Mouse (Mus musculus): Measurements from ENCODE around the gene Tmc3.

Tmc3 gene

GRCm38 (mm10) chr7:83598997-83599912, 14.5 kb downstream of the Tmc3 start:
- DNase-seq (ENCODE audit: low spot score): no peak

- DNase-seq (ENCODE audit: low spot score): no peak
Observed at GRCm38 (mm10) chr7:83599913-83600286, 15.2 kb downstream of the Tmc3 start.

DNA sequence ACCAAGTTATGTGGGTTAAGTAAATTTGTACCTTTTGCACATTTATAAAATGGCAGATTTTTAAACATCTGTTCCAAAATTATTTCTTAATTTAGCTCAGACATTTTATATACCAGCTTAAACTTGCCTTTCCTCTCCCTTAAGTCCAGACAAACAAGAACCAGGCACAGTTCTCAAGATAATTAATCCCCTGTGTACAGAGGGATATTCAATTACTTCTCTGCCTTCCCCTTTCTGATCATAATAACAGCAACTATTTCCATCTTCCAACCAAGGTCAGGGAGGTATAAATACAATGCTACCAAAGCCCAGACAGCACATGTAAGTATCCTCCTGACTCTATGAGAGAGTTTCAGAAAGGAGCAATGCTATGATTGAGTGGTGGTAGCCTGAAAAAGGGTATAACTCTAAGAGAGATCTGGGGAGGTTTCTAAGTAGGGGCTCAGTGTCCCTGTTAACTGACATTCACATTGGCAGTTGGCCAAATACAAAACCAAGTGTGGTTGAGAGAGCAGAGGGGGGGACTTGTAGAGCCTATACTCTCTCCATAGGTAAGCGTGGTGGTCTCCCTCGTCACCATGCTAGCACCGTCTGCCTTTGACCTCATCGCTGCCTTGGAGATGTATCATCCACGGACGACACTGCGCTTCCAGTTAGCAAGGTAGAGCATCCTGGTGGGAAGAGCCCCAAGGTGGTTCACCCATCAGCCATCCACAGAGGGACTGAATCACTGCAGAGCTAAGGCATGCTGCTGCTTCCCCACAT, 19.6 kb downstream of the Tmc3 start:
- no peak for DNase-seq (ENCODE audit: low spot score)

DNA sequence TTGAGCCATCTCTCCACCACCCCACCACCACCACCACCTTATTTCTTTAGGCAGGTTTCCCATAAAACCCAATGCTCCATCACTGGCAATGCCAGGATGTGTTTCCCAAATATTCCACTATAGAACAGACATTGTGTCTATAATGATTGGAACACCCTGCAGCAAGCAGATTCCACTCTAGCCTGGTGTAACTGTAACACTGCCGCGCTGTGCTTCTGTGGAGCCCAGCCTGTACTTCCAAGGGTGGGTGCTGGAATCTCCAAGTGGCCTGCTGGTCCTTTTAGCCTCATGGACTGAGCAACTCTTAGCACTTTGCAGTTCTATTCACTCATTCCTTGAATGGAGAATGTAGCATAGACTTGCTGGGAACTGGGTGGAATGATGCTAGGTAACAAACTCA, 22.1 kb downstream of the Tmc3 start:
- no peak for DNase-seq (ENCODE audit: low spot score)

GRCm38 (mm10) chr7:83609891-83610290, 25.2 kb downstream of the Tmc3 start:
- DNase-seq (ENCODE audit: low spot score): no peak

DNA sequence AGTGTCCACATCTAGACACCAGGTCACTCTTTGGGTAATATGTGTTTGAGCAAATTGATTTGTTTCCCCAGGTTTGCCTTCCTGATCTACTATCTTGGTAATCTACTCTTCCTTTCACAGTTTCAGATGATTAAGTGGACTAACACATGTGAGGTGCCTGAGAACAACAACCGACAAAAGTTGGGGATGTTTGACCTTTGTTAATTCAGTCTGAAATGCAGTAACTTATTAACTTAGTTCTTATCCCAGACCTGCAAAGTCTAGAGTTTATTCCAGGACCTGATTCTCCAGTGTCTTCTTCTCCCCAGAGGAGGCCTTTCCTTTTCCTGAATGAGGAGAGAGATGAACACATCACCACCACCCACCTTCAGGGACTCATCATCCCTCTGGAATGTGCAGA, 27.2 kb downstream of the Tmc3 start:
- DNase-seq (ENCODE audit: low spot score): no peak

DNA sequence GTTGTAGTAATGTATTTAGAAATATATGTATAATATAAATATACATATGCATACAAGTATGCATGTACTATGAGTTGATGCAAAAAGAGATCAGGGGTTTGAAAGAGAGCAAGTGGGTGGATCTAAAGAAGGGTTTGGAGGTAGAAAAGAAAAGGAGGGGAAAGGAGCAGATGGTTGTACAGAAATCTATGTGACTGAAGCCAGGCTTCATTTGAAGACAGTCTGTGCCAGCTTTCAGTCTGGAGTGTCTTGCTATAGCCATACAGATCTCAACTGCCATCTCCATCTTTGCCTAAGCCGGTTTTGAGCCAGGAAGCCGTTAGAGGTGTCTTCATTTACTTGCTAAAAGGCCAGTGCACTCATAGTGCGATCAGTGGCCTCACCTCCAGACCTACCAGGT, 30.5 kb downstream of the Tmc3 start:
- no peak for DNase-seq (ENCODE audit: low spot score)

DNA sequence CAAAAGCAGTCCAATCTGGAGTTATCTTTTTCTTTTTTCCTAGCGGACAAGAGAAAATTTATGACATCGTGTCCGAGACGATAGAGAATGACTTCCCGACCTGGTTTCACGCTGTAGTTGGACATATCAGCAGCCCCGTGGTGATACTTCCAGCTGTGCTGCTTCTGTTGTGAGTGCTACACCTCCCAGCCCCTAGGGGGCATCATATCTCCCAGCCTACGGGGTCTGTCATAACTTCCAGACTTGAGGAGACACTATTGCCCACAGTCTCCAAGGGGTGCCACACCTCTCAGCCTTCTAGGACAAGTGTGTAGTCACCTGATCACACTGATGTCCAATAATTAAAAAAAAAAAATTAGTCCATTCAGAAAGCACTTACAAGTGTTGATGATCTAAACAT, 31.1 kb downstream of the Tmc3 start:
- DNase-seq (ENCODE audit: low spot score): no peak

- DNase-seq (ENCODE audit: low spot score): no peak
Observed at GRCm38 (mm10) chr7:83616268-83616667, 31.5 kb downstream of the Tmc3 start.

DNA sequence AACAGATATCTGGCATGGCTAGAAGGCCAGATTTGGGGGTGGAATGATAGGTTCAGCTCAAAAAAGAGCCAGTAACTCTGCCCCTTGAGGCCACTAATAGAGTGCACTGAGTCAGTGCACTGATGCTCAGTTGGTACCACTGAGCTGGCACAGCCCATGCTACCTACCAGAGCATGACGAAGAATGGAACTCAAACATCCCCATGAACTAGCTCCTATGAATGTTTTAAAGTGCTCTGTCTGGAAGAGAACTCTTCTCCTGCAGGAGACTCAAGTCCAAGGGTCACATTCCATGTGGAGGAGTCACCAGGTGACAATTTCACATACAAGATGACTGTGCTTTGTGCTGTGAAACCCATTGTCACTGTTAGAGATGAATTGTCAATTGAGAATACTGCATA, 34.0 kb downstream of the Tmc3 start:
- no peak for DNase-seq (ENCODE audit: low spot score)

DNA sequence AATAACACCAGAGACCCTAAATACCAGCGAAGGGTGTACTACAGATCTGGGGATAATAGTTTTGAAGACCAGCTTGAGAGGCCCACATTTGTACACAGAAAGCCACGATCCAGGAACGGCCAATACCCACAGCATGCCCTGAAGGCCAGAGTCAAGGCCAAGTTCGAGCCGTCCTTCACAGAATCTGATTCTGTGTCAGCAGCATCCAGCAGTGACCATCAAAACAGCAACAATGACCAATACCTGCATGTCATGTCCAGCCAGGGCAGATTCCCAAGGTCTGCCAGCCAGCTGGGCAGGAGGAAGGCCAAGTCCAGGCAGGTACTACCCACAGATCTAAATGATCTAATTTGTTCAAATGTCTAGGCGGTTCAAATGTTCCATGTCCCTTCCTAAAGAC, 37.9 kb downstream of the Tmc3 start:
- DNase-seq (ENCODE audit: low spot score): no peak

- no peak for DNase-seq (ENCODE audit: low spot score)
Observed at GRCm38 (mm10) chr7:83624065-83624464, 39.3 kb downstream of the Tmc3 start.

DNA sequence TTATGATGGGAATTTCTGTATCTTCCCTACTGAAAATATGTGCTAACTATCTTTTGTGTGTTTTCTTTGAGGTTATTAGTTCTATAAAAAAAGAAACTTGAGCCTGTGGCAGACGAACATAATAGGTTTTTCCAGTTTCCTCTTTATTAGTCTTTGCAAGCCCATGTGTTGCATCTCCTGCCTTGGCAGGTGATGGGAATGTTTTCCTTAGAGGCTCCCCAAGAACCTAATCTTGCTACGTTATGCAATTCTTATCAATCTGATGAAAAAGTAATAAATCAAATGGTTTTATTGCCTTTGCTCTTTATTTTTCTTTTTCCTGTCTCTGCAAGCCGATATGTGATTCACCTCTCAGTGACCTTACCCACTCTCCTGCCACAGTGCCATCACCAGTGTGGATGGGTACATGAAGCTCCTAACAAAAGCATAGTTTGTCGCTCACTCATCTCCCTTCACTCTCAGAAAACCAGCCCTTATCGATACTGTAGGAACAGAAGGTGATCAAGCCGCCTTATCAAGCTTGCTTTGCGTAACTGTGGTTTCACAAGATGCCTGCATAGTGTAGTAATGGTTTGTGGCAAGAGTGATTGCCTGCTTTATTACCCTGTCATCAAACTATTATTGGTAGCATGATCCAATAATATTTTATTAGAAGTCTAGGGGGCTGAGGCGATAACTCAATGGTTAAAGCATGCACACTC, 42.0 kb downstream of the Tmc3 start:
- no peak for DNase-seq (ENCODE audit: low spot score)

DNA sequence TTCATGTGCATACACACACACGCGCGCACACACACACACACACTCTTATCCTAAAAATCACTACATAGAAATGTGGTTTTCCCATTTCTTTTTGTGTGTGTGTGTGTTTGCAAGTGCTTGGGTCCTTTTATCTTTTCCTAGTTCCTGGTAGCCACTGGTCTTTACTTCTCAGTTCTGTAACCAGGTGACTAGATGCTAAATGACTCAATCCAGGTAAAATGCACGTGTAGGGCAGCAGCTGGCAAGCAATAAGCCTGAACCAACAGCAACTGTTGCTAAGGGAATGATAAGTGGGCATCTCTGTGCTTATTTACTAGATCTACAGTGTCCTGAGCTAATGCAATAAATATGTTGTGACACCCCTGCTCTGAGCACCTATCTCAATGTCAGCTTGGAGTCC, 42.6 kb downstream of the Tmc3 start:
- no peak for DNase-seq (ENCODE audit: low spot score)

- peak; percentile 22 for DNase-seq (ENCODE audit: low spot score)
Observed at GRCm38 (mm10) chr7:83631073-83631827, 46.5 kb downstream of the Tmc3 start.

DNA sequence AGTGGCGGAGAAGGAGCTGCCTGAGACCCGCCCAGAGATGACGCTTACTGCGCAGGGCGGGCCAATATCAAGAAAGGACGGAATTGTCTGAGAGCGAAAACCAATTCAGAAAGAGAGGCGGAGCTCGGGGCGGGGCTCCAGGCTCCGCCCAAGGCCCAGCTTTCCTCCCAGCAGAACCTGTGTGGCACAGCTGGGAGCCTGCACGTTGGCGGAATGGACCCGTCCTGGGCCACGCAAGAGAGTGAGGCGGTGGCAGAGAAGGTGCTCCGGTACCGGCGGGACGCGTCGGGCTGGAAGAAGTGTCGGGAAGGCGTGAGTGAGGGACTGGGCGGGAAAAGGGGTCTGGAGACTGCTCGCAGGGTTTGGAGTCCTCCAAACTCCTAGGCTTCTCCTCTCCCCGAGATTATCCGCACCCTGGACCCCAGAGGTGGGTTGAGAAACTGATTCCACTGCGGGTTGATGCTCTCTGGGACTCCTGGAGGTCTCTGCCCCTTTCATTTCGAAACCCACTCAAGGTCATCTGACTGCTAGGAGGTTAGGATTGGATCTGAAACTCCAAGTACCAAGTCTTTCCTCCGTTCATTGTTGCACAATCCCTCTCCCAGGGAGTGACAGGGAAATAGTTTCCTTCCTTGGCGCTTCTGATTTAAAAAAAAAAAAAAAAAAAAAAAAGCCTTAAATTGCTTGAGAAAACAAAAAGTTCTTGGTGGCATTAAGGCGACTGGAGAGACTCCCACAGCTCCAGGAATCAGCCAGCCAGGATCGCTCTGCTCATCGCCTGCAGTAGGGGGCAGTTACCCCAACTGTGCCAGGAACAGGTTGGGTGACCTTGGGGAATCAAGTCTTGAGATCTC, 47.3 kb downstream of the Tmc3 start, which contains the start of gene Stard5:
Gene Stard5 (plus strand): TSS at position 132 of the 854 bp plus-strand sequence.
- peak; percentile 89 for DNase-seq (ENCODE audit: low spot score)

DNA sequence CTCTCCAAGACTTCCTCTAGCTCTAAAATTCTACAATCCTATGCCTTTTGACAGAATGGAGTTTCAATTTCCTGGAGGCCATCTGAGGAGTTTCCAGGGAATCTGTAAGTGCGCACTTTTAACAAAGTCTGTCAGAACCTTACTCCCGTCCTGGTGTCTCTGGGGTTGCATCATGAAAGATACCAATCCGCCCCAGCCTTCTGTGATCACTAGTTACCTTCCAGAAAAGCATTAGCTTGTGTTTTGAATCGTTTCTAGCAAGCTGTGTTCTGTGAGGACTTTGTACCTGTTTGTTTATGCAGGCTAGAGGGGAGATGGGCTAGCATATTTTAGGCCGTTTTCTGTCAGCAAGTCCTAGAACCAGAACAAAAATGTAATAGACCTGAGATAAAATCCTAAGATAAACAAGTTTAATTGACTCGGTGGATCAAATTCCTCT, 48.0 kb downstream of the Tmc3 start:
- no peak for DNase-seq (ENCODE audit: low spot score)

- DNase-seq (ENCODE audit: low spot score): no peak
Observed at GRCm38 (mm10) chr7:83633856-83634255, 49.1 kb downstream of the Tmc3 start.

DNA sequence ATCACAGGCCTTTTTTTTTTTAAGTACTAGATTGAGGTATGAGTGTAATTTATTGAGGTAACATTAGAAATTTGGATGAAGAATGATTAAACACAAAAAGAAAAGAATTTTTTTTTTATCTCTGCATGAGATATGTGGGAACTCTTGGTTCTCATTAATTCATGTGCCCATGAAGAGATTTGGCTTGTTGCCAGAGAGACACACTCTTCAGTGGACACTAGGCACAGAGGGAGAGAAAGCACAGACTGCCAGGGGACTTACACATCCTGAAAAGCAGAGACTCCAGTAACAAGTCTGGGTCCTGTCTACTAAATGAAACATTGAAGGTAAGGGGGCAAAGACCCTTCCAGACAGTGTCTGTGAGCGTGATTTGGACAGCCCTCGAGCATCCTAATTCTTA, 51.0 kb downstream of the Tmc3 start:
- no peak for DNase-seq (ENCODE audit: low spot score)

DNA sequence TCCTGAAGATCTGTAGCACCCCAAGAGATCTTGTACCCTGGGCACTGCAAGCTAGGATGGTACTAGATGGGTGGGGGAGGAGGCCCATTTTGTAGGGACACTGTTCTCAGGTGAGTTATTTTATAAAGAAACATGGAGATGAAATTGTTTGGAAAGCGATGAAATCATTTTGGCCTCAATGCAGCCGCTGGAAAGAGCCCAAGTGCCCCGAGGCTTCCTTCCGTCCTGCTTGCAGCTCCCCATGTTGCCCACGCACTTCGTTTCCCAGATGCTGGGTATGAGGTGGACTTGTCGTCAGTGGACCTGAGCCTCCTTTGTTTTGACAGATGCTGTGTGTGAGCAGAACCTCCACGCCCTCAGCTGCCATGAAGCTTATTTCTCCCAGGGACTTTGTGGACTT, 51.7 kb downstream of the Tmc3 start:
- no peak for DNase-seq (ENCODE audit: low spot score)

All from MN1 (cell line).